Mouse (Mus musculus): ENCODE data around the gene Chl1.

Gene Chl1

DNA sequence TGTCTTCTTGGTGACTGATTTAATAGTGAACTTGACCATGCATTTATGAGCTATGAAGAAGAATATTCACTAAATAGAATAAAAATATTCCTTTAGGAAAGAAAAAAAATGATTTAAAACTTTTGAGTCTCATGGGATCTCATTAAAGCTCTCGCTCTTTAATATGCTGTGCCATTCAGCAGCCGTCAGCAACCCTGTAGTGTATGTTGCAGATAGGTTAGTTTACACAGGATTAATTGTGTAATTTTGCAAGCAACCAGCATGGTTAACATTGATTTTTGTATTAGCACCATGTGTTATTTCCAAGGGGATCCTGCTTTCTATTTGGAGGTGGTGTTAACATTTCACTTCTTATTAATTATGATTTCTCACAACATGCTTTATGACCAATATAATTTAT, 32.2 kb downstream of the Chl1 start:
- DNase-seq (ENCODE audit: low read depth, low spot score) = no peak

DNA sequence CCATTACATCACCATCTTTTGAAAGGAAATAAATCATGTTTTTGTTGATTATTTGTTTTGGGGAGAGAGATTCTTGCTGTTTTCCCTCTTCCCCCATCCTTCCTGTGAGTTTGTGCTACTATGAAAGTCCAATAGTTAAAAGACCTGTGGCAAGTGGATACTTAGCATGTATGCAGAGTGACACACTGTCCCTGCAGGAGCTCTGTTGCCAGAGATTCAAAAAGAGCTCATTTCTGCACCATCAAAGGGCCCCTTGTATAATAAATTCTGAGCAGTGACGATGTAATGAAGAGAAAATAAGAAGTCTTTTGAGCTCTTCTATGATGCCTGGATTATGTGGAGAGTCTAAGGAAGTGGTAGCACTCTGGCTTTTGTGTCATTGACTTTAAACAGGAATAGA, 33.4 kb downstream of the Chl1 start:
- no peak for DNase-seq (ENCODE audit: low read depth, low spot score)

DNA sequence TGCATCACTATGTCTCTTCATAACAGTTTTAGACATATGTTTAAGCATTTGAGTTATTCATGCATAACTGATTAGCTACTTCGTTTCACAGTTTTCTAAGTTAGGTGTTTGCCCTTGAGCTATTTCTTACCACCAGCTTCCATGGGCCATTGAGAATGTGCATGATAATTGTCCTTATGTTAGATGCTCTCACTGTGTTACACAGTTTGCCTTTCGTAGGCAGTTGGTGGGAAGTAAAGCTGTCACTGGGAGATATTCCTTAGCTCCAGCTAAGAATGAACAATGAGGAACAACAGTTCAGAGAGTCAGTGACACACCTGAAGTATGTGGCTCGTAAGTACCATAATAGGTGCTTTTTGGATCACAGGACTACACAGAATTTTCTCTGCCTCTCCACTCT, 35.9 kb downstream of the Chl1 start:
- DNase-seq (ENCODE audit: low read depth, low spot score) = no peak

DNA sequence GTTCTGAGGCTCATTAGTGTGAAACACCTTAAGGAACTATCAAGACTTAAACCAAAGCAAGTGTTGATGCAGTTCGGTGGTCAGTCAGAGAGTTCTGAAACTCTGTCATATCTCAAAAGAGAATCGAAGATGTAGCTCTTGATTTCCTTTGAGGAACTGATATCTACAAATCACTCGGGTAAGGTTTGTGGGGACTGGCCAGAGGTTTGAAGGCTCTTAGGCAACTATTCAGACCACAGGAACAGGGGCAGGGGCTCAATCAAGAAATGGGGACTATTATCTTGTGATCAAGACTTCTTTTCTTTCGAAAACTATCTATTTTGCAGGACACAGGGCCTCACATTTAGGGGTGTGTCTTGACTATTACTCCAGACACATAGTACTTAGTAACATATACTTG, 39.5 kb downstream of the Chl1 start:
- DNase-seq (ENCODE audit: low read depth, low spot score) = no peak

DNA sequence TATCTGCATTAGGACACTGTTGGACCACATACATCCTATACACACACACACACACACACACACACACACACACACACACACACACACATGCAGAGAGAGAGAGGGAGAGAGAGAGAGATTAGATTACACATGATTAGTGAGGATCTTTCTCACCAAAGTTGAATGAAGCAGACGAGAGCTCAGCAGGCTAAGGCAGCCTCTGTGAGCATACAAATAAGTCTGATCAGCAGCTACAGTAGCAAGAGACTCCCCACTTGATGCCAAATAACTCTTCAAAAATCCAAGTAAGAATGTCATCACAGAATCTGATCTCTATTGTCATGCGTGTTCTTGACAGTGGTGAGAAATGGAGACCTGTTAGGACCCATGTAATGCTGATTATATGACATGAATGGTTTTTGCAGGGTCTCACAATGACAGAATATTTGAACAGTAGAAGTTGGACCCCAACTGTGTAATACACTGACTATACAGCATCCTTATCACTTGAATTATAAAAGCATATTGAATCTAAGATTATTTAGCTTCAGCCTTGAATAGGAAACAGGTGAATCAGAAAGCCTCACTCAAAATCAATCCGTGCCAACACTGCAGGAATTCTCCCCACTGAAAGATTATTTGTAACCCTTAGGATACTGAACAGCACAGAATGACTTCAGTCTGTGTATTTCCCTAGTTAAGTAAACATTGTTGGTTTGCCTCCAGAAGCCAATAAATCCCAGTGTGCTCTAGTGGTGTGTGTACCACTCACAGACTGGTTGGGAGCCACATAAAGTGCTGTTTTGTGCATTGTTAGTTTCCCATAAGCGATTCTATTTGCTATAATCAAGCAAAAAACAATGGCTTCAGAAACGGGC, 47.9 kb downstream of the Chl1 start:
- no peak for DNase-seq (ENCODE audit: low read depth, low spot score)

DNA sequence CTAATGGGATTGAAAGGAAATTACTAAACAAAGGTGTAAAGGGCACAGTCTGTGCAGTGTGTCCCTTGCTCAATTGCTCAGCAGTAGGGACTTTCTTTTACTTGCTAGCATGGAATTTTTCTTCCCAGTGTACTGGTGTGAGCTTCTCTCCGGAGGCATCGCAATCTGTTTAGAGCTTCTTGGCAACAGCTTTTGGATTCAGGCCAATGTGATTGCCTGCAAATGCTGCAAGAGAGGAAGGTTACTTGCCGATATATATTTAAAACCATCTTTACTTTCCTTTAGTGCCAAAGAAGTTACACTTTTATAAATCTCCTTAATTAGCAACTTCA, 48.5 kb downstream of the Chl1 start:
- DNase-seq (ENCODE audit: low read depth, low spot score) = no peak

DNA sequence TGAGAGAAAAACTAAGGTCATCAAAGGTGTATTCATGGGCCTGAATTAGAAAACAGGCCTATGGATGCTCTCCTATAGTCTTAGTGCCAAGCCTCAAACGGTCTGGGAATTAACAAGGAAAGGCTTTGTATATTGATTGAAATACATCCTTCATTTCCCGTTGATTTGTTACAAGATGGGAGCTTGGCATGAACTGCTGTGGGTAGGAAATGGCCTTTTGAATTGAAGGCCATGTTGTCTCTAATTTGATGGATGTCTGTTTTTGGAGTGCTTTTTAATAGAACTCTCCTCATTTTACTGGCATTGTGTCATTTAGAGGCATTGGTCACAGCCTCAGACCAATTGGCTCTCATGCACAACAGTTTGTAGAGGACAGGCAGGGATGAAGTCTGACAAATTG, 49.0 kb downstream of the Chl1 start:
- DNase-seq (ENCODE audit: low read depth, low spot score) = no peak

DNA sequence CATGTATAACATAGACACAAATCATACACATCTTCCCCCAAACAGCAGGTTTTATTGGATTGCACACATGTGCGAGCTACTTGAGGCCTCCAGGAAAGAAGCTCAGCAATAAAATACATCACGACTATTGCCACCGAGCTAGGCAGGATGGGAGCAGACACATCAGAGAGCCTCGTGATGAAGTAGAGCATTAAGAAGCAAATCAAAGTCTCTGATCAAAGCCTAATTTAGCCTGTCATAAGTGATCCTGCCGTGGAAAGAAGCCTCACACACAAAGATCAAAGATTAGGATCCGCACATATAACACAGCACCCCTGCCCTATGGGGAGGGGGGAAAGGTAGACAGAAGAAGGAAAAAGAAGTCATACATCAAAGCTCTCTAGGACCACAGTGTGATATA, 54.4 kb downstream of the Chl1 start:
- peak; percentile 55 for DNase-seq (ENCODE audit: low read depth, low spot score)

DNA sequence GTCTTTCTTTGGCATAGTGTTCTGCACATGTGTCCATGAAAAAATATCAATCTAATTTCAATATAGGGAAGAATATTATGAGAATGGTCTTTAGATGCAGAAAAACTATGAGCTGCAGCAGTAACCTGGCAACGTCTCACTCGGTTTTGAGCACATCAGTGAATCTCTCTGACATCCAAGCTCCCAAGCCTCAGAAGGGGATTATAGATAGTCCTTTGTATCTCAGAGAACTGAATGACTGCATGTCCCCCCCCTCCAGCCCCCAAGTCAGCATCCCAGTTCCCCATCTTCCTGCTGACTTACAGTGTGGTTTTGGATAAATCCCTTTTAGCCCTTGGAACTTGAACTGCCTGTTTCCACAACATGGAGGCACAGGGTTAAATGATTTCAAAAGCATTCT, 56.9 kb downstream of the Chl1 start:
- DNase-seq (ENCODE audit: low read depth, low spot score) = no peak

DNA sequence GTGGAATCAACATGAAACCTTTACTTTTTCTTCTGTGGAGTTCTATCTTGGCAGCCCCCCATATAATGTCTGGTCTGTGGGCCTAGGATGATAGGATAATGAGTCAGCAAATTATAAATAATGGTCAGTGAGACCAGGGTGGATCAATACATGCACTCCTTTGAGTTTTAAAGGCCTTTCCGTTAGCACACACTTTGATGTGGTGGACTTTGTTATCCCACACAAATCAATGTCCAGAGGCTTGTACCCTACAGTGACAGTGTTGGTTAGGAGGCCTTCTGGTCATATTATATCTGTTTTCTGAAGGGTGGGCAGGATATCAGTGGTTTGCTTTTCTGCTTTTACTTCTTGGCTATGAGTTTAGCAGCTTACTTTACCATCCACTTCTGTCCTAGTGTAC, 62.3 kb downstream of the Chl1 start:
- DNase-seq (ENCODE audit: low read depth, low spot score) = no peak

DNA sequence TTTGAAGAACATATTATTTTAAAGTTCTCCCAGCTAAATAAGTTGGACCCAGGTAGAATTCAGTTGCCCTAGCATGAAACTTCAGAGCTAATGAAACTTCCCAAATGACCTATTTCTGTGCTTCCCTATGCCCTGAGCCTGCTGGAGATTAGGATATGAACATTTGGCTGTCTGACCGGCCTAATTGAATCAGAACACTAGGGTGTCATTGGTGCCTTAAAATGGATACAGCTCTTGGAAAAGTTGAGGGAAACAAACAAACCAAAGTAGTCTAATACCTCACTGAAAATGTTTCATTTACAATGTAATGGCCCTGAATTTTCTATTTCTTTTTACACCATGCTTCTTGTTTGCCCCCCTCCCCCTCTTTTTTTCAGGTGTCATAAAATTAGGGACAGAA, 73.8 kb downstream of the Chl1 start:
- DNase-seq (ENCODE audit: low read depth, low spot score) = no peak

DNA sequence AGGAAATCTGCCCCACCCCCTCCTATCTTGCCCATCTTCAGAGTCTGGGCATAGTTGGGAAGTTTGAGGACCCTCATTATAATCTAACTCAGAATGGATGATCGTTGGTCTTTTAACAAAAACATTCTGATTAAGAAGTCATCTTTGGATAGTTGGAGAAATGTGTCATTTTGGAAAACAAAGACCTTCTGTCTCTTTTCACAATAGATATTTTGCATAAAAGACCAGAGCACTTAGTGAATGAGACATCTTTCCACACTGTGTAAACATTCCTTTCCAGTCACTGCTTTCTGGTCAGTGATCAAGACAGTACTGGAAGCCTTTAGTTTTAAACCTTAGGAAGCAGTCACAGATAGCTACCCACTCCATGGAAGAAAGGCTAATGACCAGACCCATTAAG, 75.3 kb downstream of the Chl1 start:
- no peak for DNase-seq (ENCODE audit: low read depth, low spot score)

DNA sequence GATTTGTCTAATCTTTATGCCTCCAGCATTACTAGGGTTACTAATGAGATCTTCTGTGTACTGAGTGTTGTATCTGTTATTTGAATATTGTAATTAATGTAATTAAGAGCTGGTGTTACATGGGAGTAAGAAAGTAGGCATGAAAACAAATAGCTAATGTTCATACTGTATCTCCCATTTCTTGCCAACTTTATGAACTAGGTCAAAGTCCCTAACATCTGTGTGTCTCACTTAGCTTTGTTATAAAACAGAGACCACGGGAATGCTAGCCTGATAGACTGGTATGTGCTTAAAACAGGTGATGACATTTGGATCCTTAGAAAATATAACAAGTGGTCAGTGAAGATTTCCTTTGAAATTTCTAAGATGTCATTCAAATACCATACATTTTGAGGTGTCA, 75.7 kb downstream of the Chl1 start:
- DNase-seq (ENCODE audit: low read depth, low spot score) = no peak

DNA sequence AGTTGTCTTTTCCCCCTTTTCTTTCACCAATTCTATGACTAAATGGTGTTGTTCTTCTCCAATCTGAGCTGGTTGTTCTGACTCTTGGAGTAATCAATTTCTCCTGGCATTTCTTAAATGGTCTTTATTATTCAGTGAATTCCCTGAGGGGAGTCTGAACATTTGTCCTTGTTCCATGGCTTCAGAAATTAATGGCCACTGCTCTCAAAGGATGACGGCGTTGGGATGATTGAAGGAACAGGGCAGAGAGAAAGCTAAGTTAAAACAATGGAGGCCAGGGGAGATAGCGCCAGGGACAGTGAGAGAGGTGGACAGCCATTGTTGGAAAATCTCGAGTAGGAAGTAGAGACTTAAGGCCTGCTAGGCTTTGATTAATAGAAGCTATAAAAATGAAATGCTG, 91.7 kb downstream of the Chl1 start:
- DNase-seq (ENCODE audit: low read depth, low spot score) = no peak

DNA sequence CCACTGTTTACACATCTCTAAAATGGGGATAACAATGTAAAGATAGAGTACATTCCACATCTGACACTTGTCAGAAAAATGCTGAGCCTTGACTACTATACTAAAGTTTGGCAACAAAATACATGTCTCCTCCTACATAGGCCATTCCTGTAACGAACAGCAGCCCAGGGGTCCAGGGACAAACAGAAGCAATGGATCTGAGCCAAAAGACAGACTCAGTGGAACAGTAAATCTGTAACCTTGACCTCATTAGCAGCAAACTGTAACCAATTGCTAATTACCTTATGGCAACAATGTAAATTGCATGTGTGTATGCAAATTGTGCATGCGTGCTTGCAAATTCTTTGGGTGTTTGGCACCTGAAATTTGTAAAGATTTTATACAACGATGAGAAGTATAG, 100.3 kb downstream of the Chl1 start:
- no peak for DNase-seq (ENCODE audit: low read depth, low spot score)

DNA sequence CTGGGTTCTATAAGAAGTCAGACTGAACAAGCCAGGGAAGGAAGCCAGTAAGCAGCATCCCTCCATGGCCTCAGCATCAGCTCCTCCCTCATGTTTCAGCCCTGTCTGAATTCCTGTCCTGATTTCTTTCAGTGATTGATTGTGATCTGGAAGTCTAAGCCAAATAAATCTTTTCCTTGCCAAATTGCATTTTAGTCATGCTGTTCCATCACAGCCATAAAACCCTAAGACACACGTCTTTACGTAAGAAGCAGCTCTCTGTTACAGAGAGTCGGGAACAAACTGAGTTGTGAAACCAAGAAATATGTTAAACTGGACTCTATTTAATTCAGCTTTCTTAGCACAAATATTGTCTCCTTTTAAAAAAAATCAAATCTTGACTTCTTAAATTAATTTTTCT, 102.2 kb downstream of the Chl1 start:
- DNase-seq (ENCODE audit: low read depth, low spot score) = no peak

DNA sequence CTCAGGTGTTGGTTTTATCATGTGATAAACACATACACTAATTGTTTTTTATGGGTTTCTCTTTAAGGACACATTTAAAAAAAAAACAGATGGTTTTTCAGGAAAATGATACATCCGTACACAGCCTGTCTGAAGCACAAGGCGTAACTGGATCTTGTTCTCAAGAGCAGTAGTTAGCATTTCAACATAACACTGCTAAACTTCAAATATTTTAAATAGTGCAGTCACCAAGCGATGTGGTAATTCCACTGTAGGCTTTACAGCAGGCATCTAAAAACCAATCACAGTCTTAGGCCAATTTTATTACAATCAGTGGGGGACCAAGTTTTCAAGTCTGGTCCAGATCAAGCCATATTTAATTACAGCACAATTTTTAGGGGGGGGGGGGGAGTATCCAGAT, 103.3 kb downstream of the Chl1 start:
- no peak for DNase-seq (ENCODE audit: low read depth, low spot score)

DNA sequence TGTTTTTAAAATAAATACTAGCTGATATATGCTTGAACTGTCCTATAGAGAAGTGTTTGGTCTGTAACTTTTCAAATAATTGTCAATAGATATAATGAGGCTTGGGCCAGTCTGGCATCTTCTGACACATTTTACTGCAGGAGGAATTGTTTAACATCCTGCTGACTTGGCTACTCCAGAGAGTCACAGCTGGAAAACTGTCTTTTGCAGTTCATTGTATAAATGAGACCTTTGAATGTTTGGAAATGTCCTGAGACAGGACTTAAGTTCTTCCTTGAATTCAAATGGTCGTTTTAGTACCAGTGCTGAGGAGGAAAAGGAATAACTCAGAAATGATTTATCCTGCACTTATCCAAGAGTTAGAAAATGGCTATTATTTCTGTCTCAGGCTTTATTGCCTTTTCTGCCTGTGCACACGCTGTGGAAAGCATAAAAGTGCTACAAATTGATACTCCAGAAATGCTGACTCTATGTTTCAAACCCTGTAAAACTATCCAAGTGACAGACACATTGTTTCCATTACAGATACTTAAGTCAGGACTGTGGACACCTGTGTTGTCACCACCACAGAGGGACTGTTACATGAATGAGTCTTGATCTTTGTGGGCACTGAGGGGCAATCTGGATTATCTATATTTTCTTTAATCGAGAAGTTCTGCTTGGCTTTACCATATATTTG, 105.7 kb downstream of the Chl1 start:
- no peak for DNase-seq (ENCODE audit: low read depth, low spot score)

DNA sequence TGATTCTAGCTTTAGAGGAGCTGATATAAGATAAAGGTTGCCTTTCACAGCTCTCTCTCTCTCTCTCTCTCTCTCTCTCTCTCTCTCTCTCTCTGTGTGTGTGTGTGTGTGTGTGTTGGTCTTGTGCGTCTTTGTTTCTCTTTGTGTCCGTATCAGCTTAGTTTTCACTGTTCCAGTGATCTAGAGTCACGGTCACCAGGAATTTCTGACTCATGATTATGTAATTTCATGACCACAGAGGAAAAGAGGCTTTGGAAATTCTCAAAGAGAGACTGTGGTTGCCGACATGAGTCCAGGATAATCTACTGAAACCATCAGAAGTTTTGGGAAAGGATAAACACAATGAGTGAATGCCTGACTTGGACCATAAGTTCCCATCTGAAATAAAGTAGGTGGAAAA, 110.5 kb downstream of the Chl1 start:
- no peak for DNase-seq (ENCODE audit: low read depth, low spot score)

DNA sequence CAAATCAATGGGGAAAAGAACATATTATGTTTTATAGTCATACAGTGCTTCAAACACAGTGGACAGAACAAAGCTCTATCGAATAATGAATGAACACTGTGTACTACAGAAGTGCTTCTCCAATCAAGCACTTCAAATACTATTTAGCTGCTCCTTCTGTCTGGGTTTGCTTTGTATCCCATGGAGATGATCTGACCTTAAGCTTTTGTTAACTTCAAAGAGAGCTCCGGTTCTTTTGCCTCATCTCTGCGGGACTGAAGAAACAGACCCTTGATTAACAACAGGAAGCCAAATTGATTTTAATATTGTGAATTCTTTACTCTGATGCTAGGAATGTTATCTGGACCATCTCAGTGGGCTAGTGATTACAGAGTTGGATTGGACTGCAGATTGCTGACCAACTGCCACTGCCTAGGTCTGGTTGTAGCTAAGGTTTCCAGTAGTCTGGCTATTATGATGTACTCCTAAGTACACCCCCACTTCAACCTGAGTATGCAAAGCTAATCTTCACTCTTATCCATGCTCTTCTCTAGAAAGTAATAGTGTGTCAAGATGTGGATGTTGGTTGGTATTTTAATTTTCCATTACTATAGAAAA, 111.8 kb downstream of the Chl1 start:
- no peak for DNase-seq (ENCODE audit: low read depth, low spot score)

DNA sequence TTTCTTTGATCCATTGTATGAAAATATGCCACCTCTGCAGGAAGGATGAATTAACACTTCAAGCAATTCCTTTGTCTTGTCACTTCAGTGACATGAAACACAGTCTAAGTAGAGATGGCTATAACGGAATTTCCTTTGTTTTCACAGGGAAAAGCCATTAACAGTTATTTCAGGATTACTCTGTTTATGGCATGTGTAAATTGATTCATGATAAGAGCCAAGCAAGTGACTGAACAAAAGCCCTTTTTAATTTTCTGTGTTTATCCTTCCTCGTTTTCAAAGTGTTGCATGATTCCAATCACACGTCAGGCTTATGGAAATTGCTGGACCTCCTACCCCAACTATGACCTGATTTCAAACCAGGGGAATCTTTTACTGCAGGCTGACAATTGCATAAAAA, 122.5 kb downstream of the Chl1 start:
- no peak for DNase-seq (ENCODE audit: low read depth, low spot score)

DNA sequence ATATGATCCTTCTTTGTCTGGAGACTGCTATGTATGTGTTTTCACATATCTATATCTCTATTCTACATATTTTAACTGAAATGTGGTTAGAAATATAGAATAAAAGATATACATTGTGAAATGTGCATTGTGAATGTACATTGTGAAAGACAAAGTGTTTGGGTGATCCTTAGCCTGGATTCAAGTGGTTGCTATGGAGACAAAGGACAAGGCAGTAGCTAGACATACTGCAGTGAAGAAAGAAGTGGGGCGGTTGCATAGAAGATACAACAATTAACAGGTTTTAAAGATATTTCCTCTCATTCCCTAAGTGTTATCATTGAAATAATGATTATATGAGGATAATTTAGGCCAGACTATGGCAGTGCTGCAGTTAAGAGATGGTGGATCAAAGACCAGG, 146.4 kb downstream of the Chl1 start:
- no peak for DNase-seq (ENCODE audit: low read depth, low spot score)

DNA sequence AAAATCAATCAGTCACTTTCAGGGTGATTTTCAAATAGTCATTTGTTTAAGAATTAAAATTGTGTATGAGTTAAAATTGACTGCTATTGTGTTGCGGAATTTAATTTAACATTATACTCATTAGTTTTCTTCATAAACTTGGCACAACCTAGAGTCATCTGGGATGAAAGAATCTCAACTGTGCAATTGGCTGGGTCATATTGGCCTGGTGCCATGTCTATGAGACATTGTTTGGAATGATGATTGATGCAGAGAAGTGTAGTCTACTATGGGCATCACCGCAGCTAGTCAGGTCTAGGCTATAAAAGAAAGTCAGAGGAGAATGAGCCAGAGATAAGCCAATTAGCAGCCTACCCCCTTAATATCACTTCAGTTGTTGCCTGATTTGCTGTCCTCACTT, 148.8 kb downstream of the Chl1 start:
- DNase-seq (ENCODE audit: low read depth, low spot score) = no peak
